Mouse (Mus musculus) left cerebral cortex, postnatal 36 days (tissue): ENCODE measurements at regions not wholly inside any gene's neighbourhood (a gene's known extent, or its start where the extent isn't known, plus 50 kb on each side); places are given as distances from the start of the nearest gene placed in this dataset.
A peak's percentile ranks its signal among the peaks of the same experiment; 100 is the strongest.

Experiments
- DNase-seq, 2 experiments: peaks; one replicate each; pipeline ENCODE4 v3.0.0; 2021 to 2022; ENCODE audit warnings: low spot score in 2 of 2, mixed read lengths in 1 of 2
- intact Hi-C: fragments of 180-260 bp; cut with DNase I; formaldehyde crosslinking; loops from one replicate; pipeline ENCODE4 v1.15.1; 2025

DNA sequence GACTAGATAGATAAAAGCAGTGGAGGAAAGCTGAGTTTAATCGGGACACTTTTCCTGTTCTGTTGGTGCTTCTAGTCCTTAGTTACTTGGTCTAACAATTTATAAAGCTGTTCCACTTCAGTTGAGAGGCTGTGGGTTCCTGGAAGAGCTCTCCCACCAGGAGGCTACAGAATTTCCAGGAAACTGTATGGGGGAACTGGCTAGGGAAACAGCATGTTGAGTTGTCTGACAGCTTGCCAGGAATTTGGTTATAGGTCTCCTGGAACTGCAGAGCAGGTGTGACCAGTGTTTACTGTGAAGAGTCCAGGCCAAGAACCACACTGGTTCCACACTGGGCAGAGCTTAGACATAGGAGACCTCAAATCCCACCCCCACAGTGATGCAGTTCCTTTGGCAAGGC lies 65.0 kb upstream of the Pik3cg start:
- no peak for DNase-seq
- intact Hi-C loops: no loop called here

DNA sequence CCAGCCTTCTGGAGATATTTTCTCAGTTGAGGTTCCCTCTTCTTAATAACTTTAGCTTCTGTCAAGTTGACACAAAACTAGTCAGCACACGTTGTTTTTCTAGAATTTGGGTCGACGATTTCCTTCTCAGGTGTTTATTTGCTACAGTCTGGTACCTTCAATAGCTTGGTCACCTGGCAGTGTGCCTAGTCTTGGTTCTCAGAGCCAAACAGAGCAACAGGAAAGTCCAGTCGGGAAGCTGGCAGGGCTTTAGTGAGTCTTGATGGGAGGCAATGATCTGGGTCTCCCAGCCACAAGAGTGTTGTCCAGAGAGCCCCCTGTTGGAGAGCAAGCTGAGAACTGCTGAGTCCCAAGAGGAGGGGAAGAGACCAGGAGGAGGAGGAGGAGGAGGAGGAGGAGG lies 71.4 kb upstream of the Pik3cg start:
- intact Hi-C loops: no loop called here
- no peak for DNase-seq

DNA sequence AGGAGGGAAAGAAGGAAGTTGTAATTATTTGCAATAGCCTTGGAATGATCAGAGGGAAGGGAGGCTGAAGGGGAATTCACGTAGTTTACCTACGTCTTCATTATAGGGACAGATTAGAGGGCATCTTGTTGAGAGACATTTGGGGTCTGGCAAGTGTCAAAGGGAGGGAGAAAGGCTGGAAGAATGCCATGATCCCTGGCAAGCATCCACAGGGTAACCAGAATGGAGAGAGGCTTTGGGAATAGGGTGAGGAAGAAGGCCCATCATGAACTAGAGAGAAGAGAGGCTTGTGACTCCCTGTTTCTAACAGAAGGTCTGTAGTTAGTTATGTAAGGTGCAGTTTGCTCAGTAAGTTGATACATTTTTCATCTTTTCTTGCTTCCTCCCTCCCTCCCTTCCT lies 71.8 kb upstream of the Pik3cg start:
- no peak for DNase-seq
- intact Hi-C loops: no loop called here

DNA sequence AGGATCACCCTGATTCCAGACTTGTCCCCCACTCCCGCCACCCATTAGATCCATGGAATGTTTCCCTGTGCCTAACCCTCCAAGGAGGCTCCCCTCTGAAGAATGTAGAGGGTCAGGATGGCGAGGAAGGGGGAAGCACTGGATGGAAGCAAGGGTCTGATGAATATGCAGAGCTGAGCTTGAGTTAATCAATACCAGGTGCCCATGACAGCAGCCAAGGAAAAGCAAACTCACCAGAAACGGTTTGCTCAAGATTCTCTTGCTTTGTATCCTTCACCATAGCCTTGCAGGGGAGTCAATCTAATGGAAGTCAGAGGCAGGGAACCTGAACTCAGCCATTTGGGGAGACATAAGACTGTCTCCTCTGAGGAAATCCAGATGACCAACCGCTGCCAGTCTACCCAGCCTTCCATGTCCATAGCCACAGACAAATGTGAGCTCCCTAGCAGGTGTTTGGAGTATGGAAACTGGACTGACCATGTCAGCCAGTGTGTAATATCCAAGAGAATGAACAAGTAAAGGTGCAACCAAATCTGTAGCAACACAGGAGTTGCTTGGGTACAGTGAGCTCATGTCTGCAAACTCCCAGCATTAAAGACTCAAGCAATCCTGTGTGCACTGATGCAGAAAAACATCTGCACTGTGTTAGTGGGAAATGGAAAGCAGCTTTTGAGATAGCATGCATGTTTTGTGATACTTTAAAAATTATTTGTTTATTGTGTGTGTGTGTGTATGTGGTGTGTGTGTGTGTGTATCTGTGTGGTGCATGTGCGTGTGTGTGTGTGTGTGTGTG lies 74.1 kb upstream of the Pik3cg start:
- no peak for DNase-seq
- intact Hi-C loops: no loop called here

DNA sequence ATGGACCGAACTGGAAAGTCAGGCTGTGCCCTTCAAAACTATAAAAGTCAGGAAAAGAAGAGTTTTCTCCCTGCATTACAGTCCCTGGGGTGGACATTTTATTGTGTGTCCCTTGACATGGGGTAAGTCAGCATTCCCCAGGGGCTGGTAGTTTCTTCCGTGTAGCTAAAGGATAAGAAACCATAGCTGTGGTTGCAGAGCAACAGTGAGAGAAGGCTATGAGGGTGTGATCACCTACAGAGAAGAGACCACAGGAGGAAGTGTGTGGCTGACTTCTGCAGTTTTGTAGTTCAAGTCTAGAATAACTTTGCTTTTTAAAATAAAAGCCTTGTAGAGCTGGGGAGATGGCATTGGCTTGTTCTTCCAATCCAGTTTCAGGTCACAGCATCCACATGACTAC lies 76.6 kb upstream of the Pik3cg start:
- intact Hi-C loops: no loop called here
- DNase-seq: no peak

DNA sequence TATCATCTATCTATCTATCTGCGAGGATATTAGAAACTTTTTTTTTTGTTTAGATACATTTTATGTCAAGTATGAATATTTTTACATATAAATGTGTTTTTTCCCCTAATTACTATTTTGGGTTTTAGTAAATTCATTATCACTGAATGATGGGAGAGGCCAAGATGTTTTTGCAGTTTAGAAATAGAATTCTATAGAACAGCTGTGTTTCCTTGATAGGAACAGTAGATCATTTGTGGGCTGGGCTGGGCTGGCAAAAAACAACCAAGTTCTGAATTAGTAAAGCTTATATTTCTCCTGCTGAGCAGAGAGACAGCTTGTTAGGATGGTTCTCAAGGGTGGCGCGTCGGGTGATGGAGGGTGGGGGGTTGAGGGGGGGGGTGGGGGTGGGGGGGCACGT lies 78.2 kb upstream of the Pik3cg start:
- DNase-seq: no peak
- intact Hi-C loops: no loop called here

DNA sequence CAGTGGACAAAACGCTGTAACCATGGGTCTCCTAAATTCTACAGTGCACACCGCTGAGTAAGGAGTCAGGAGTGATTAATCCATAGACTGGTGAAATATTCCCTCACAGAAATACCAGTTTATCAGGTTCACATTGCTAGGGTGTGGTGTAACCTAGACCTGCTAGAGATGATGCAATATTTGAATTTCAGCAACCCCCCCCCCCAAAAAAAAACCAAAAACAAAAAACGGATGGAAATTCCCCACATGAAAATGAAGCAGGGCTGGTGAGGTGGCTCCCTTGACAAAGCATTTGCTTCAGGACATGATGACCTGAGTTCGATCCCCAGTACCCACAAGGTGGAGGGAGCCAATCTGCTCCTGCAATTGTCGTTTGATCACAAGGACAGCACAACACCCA lies 82.7 kb upstream of the Pik3cg start:
- DNase-seq: no peak
- intact Hi-C loops: loop anchor here (5.0 kb wide), 1 partner anchor 606 kb away; no protein-coding TSS in a partner anchor

DNA sequence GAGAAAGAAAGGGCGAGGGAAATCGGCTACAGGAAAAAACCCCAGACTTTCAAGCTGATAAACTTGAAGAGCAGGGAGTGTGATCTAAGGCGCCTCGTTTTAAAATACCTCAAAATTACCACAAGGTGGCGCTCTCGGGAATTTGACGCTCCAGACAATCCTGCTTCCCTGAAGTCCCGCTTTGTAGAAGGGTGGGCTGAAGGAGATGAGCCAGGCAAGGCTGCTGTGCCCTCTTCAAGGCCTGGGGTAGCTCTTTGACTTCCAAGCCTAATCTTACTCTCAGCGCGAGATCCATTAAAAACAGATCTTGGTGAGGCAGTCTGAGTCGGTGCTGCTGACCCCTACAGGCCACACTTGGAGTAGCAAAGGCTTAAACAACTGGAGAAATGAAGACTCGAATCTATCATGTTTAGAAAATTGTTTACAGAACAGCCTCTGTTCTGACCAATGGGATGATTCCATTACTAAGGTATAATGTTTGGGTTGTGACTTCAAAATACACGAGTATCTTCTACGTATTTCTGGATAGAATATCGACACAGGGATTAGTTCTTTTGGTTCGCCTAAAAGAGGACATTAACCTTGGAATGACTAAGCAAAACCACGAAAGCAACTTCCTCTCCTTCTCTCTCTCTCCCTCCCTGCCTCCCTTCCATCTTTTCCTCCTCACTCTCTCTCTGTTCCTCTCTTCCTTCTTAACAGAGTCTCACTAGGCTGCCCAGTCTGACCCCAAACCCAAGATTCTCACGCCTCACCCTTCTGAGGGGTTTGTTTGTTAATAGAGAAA lies 83.7 kb upstream of the Pik3cg start:
- peak; percentile 48 to 55 for DNase-seq
- intact Hi-C loops: loop anchor here (2.0 to 5.0 kb wide), 2 partner anchors 87 to 605 kb away; partner anchors contain the start of gene Ccdc71l

DNA sequence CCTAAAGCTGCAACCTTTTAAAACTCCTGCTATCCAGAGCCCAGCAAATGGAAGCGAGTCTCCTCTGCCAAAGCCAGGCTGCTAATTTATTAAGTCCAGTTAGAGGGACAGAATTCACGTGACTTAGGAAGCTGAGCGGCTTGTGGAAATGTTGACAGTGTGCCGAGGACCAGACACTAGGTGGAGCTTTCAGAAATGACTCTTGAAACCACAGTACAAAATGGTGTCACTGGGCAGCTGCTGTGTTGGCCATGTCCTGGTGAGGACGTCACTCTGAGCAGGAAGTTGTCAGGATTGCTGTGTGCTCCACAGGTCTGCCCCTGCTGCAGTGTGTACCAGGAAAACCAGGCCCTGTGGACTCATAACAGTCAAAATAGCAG lies 84.3 kb upstream of the Pik3cg start:
- no peak for DNase-seq
- intact Hi-C loops: loop anchor here (2.0 to 5.0 kb wide), 2 partner anchors 86 to 605 kb away; partner anchors contain the start of gene Ccdc71l

DNA sequence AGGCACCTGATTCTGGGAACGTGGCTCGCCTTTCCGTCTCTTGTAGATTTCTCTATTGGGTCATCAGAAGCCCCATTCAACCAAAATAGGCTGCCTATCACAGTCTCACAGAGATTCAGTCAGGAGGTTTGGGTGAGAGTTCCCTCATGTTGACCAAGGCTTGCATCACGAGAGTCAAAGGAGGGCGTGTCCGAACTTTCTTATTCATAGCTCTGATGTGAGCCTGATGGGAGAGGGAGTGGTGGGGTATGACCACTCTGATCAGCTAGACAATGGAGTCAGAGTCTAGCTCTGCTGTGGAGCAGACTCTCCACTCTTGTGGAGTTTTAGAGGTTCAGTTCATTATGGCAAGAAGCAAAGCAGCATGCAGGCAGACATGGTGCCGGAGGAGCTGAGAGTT lies 81.1 kb upstream of the Ccdc71l start:
- intact Hi-C loops: no loop called here
- no peak for DNase-seq

DNA sequence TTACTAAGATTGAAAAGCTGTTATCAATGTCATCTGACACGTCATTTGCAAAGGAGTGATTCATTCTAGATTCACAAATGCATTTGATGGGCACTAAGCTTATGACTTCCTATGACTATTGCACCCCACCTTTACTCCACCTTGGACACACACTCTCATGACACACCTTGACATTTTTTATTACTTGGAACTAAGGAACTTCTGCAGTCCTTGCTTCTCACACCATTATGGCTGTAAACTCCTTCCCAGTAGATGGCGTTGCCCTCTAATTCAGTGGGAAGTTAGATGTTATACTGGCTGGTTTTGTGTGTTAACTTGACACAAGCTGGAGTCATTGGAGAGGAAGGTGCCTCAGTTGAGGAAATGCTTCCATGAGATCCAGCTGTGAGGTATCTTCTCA lies 78.8 kb upstream of the Ccdc71l start:
- no peak for DNase-seq
- intact Hi-C loops: no loop called here

DNA sequence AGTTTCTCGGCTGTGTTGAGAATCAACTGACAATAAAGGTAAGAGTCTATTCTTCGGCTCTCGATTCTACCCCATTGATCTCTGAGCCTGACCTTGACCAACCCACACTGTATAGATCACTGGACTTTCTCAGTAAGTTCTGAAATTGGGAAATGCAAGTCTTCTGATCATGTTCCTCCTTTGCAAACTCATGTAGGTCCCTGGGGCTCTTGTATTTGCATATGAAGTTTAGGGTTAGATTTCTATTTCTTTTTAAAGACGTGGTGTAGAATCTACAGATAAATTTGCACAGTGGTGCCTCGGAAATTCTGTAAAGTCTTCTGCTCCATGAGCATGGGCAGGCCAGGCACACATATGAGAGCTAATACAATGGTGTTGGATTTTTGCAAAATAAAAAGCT lies 72.8 kb upstream of the Ccdc71l start:
- no peak for DNase-seq
- intact Hi-C loops: no loop called here

DNA sequence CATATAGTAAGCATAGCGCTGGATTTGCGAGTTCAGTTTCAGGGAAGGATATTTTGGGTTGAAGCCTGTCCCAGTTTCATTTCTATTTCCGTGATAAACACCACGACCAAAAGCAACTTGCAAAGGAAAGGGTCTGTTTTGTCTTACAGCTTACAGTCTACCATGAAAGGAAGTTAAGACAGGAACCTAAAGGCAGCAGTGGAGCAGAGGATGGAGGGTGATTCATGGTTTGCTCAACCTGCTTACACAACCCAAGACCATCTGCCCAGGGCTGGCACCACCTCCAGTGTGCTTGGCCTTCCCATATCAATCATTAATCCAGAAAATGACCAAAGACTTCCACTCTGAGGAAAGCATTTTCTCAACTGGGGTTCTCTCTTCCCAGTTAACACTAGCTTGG lies 72.2 kb upstream of the Ccdc71l start:
- intact Hi-C loops: no loop called here
- DNase-seq: no peak

DNA sequence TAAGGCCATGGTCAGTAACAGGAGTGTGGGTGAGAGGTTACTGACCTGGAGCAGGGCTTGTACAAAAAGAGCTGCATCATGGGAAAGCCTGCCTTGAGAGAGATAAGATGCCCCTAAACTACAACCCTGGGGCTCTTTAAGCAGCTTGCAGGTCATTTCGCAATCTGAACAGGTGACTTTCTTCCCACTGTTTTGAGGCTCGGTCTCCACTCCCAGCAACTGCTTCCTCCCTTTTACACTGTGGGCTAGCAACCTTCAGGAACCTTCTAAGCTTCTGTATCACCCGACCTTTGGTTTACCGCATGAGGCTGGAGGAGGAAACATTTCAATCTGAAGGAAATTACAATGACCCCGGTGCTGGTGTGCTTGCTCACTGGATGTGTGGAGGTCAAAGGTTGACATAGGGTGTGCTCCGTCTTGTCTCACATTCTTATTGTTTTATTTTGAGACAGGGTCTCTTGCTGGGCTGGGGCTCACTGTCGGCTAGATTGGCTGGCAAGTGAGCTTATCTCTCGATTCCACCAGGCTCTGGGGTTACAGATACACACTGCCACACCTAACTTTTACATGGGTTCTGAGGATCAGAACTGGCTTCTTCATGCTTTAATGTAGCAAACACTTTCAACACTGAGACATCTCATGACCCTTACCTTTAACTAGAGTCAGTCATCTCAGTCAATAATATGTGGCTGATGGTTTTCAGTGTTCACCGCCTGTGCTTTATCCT lies 71.1 kb upstream of the Ccdc71l start:
- no peak for DNase-seq
- intact Hi-C loops: no loop called here

DNA sequence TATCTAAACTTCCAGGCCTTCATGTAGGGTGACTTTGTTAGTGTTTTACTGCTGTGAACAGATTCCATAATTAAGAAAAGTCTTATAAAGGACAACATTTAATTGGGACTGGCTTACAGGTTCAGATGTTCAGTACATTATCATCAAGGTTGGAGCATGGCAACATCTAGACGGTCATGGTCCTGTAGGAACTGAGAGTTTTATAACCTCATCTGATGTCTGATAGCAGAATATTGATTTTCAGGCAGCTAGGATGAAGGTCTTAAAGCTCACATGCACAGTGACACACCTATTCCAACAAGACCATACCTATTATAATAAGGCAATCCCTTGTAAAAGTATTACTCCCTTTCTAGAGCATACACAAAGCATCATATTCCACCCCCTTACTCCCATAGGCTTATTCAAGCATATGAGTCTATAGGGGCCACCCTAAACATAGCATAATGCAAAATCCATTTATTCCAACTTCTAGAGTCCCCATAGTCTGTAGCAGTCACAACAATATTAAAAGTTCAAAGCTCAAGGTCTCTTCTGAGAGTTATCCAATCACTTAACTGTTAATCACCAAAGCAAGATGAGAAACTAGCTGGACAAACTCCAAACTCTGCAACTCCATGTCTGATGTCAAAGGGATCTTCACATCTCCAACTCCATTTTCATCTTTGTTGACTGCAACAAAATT lies 63.3 kb upstream of the Ccdc71l start:
- intact Hi-C loops: no loop called here
- no peak for DNase-seq
